Mouse (Mus musculus): ENCODE measurements around the gene Dct. TPM values are rescaled to one million over a fixed set of nuclear protein-coding genes. Genes with fewer than 3 reads are reported as not detected.

Gene Dct
- polyA plus RNA-seq (2015; fragmentation: Nextera tagmentation; extraction: Ambion mirVana) = 0.57 and 0.70 TPM in 2 replicates

DNA sequence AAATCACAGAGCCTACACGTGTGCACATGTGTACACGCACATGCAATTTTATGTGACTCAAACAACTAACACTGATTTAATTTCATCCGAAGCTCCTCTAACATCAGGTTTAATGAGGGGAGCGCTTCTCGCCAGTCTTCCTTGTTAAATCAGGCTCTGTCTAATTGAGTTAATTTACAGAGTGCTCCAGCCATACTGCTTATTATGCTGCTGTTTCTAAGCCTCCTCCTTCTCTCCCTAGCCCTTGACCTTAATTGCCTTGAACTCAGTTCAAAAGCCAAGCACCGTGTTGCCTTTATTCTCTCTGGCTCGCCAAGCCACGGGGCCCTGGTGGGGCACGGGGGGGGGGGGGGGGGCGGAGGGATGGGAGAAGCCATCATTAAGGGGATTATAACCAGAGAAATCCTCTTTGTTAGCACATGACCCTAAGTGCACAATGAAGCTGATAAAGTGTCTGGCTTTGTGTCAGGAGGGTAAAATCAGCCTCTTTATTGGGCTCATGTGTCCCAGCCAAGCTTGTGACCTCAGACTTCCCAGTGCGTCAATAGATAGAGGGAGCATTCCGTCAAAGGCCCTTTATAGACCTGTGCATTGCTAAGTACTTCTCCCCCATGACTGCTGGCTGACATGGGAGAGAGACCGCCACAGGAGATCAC is at the start of gene Dct:
Gene Dct, minus strand, starts transcription at position 270 of the 656 bp plus-strand sequence.
- H3K9ac ChIP-seq (ENCODE audit: low read depth, low read length) = no peak within 1 kb of the TSS
- peak; percentile 64 for ATAC-seq
- no peaks in the 10 kb centered on the region for H3K9me3 ChIP-seq (ENCODE audit: control insufficient read depth, low read length)
- no peaks in the 10 kb centered on the region for H3K36me3 ChIP-seq (ENCODE audit: control insufficient read depth, insufficient read depth, low read length)
- peaks cover 2% of the 10 kb centered on the region; the same call in 1 of the 2 replicates for H3K4me1 ChIP-seq (ENCODE audit: control insufficient read depth, insufficient read depth, low read depth, low read length)
- H3K4me3 ChIP-seq (ENCODE audit: low read length) = no peak within 1 kb of the TSS
- 22% methylated on average over 12 of the region's 13 CpGs for WGBS
- no peaks in the 10 kb centered on the region; the same call in 1 of the 2 replicates for H3K27me3 ChIP-seq (replicated peaks; ENCODE audit: control insufficient read depth, insufficient read depth, low read length)
- H3K4me2 ChIP-seq (ENCODE audit: low read length) = no peak within 1 kb of the TSS
- no peak within 1 kb of the TSS for H3K27ac ChIP-seq (ENCODE audit: low read depth, low read length)

DNA sequence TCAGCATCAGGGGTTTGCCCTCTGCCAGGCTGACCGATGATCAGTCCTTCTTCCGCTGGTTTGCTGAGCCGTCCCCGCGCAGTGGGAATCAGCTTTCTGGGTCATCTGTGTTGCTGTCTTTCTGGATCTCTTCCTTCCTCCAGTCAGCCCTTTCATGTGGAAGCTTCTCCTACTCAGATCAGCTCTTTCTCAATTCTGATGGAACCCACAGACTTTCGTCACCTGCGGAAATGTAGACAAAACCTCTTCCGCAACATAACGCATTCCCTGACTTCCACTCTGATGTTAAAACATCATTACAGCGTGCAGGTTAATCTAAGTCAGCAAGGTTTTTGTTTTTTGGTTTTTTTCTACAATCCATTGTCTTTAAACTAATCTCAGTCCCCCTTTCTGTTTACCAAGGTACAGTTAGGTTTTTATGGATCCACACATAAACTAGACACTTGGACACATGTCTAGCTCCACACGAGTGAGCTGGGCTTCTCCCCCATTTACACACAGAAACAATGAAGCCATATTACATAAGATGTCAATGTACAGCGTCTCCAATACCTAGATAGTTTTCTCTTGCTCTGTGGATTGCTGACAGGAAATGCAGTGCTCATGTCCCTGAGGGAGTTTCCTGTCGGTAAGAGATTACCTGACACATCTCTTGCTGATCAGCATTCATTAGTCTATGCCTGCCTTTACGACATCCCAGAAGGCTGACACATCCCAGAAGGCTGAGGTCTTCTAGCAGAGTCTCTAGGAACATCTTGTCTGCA is 49.4 kb upstream of the Dct start:
- Histone ChIP-seq H3K36me3 (ENCODE audit: control insufficient read depth, insufficient read depth, low read length) (no peaks in the 10 kb centered on the region), H3K9me3 (ENCODE audit: control insufficient read depth, low read length) (peaks cover 6% of the 10 kb centered on the region; the same call in 1 of the 2 replicates), H3K4me3 (ENCODE audit: low read length) (no peak overlapping the region), H3K4me2 (ENCODE audit: low read length) (no peak overlapping the region), H3K27me3 (replicated peaks; ENCODE audit: control insufficient read depth, insufficient read depth, low read length) (no peaks in the 10 kb centered on the region), H3K9ac (ENCODE audit: low read depth, low read length) (no peak overlapping the region), H3K4me1 (ENCODE audit: control insufficient read depth, insufficient read depth, low read depth, low read length) (no peaks in the 10 kb centered on the region), H3K27ac (ENCODE audit: low read depth, low read length) (no peak overlapping the region)
- 78% methylated on average over 14 of the region's 14 CpGs for WGBS
- ATAC-seq = no peak

DNA sequence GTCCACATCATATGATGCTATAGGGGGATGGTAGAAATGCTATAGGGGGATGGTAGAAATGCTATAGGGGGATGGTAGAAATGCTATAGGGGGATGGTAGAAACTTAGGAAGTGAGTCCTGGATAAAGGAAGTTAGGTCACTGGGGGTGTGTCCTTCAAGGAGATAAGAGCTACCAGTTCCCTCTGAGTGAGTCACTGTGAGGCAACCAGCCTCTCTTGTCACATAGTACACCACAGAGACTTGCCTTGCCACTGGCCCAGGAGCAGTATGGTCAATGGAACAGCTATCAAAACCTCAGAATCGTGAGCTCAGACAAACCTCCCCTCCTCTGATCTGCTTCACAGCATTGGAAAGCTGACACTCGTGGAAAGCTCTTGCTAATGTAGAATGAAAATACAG is 46.2 kb upstream of the Dct start:
- no peak overlapping the region for H3K27ac ChIP-seq (ENCODE audit: low read depth, low read length)
- H3K36me3 ChIP-seq (ENCODE audit: control insufficient read depth, insufficient read depth, low read length) = no peaks in the 10 kb centered on the region
- 79% methylated on average over 2 of the region's 2 CpGs for WGBS
- no peak for ATAC-seq
- H3K27me3 ChIP-seq (replicated peaks; ENCODE audit: control insufficient read depth, insufficient read depth, low read length) = no peaks in the 10 kb centered on the region
- no peaks in the 10 kb centered on the region for H3K4me1 ChIP-seq (ENCODE audit: control insufficient read depth, insufficient read depth, low read depth, low read length)
- no peak overlapping the region for H3K4me3 ChIP-seq (ENCODE audit: low read length)
- no peak overlapping the region for H3K4me2 ChIP-seq (ENCODE audit: low read length)
- H3K9me3 ChIP-seq (ENCODE audit: control insufficient read depth, low read length) = no peaks in the 10 kb centered on the region
- H3K9ac ChIP-seq (ENCODE audit: low read depth, low read length) = no peak overlapping the region

DNA sequence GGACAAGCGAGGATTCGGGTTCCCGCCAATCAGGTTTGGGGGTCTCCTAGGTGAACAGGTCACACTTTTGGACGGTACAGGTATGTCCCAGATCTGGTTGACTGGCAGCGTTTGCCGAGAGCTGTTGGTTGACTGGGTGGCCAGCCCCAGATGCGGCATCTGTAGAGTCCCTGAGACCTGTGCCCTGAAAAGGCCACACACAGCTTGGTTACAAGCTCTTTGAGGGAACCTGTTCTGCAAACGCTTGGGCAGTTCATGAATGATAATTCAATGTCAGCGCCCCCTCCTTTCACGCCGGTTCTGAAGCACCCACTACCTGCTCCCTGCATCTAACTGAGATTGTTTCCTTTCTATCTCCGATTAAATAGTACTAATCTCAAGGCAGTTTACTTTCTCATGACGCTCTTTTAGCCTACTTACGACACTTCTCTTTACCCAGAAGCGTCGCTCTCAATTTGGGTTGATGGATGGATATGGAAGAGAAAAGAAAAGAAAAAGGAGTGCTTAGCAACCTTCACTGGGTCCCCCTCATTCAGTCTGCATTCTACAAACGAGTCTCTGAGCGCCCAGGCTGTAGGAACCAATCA is 37.9 kb upstream of the Dct start:
- Histone ChIP-seq H3K27ac (ENCODE audit: low read depth, low read length) (peak overlapping the region; percentile 67), H3K27me3 (replicated peaks; ENCODE audit: control insufficient read depth, insufficient read depth, low read length) (no peaks in the 10 kb centered on the region), H3K36me3 (ENCODE audit: control insufficient read depth, insufficient read depth, low read length) (no peaks in the 10 kb centered on the region), H3K4me2 (ENCODE audit: low read length) (peak overlapping the region; percentile 76), H3K4me1 (ENCODE audit: control insufficient read depth, insufficient read depth, low read depth, low read length) (peaks cover 7% of the 10 kb centered on the region; the same call in 1 of the 2 replicates), H3K9ac (ENCODE audit: low read depth, low read length) (peak overlapping the region; percentile 70), H3K9me3 (ENCODE audit: control insufficient read depth, low read length) (no peaks in the 10 kb centered on the region), H3K4me3 (ENCODE audit: low read length) (peak overlapping the region; percentile 64)
- peak; percentile 53 for ATAC-seq
- under 1% methylated on average over 18 of the region's 18 CpGs for WGBS

DNA sequence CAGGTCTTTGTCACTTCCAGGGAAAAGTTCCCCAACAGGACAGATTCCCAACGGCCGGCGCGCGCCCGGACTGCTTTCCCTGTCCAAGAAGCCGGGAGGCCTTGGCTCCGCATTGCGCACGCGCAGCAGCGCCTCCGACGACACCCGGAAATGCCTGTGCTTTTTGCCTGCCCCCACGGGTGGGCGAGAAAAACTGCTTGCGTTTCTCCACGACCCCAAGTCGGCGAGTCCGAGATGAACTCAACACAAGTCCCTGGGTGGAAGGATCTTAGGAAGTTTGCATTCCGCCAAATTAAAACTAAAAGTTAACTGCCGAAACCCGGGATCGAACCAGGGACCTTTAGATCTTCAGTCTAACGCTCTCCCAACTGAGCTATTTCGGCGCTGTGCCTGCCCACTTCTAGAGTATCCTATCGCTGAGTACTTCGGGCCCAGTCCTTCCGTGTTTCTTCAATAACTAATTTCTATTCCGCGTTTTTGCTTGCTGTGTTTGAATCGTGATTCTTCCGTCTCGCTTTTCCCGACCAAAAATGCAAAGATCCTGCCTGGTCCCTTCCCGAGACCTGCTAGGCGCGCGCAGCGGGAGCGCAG is 37.3 kb upstream of the Dct start:
- Histone ChIP-seq H3K4me2 (ENCODE audit: low read length) (peak overlapping the region; percentile 76), H3K36me3 (ENCODE audit: control insufficient read depth, insufficient read depth, low read length) (no peaks in the 10 kb centered on the region), H3K9me3 (ENCODE audit: control insufficient read depth, low read length) (no peaks in the 10 kb centered on the region), H3K4me1 (ENCODE audit: control insufficient read depth, insufficient read depth, low read depth, low read length) (peaks cover 7% of the 10 kb centered on the region; the same call in 1 of the 2 replicates), H3K4me3 (ENCODE audit: low read length) (peak overlapping the region; percentile 64), H3K27me3 (replicated peaks; ENCODE audit: control insufficient read depth, insufficient read depth, low read length) (no peaks in the 10 kb centered on the region), H3K27ac (ENCODE audit: low read depth, low read length) (peak overlapping the region; percentile 67), H3K9ac (ENCODE audit: low read depth, low read length) (peak overlapping the region; percentile 70)
- under 1% methylated on average over 44 of the region's 44 CpGs for WGBS
- ATAC-seq = peak; percentile 86

DNA sequence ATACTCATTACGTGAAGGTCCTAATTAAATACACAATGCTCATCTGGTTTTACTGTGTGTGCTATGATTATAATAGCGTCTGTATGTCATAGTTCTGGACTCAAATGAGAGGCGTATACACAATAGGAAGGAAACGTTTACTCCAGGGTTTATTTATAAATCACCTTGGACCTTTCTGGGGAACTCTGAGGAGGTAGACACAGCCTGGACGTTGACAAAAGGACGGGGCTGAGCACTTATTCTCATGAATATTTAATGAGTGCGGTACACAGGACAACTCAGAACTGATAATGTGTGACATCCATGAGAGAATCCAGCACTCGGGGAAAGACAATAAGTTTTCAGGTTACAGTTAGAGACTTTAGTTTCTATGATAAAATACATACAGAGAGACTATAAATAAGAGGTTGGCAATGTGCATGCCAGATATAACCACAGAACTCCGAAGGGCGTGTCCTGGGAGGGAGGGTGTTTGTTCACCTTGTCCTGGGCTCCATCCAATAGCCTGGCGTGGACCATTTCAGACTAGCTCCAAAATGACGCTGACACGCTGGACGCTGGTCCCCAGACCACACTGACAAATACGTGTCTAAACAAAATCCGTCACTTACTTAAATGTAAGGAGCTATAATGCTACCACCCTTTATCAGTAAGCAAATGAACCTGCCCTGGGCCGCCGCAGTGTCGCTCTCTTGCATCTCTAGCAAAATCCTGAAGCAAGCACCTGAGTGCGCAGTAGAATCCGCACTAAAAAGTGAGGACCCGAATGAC is 36.6 kb upstream of the Dct start:
- Histone ChIP-seq H3K27me3 (replicated peaks; ENCODE audit: control insufficient read depth, insufficient read depth, low read length) (no peaks in the 10 kb centered on the region), H3K4me3 (ENCODE audit: low read length) (peak overlapping the region; percentile 64), H3K4me2 (ENCODE audit: low read length) (peak overlapping the region; percentile 76), H3K36me3 (ENCODE audit: control insufficient read depth, insufficient read depth, low read length) (no peaks in the 10 kb centered on the region), H3K9ac (ENCODE audit: low read depth, low read length) (peak overlapping the region; percentile 52), H3K27ac (ENCODE audit: low read depth, low read length) (peak overlapping the region; percentile 35), H3K9me3 (ENCODE audit: control insufficient read depth, low read length) (no peaks in the 10 kb centered on the region), H3K4me1 (ENCODE audit: control insufficient read depth, insufficient read depth, low read depth, low read length) (peaks cover 7% of the 10 kb centered on the region; the same call in 1 of the 2 replicates)
- whole genome bisulfite sequencing = 4% methylated on average over 22 of the region's 22 CpGs
- ATAC-seq = peak; percentile 50

DNA sequence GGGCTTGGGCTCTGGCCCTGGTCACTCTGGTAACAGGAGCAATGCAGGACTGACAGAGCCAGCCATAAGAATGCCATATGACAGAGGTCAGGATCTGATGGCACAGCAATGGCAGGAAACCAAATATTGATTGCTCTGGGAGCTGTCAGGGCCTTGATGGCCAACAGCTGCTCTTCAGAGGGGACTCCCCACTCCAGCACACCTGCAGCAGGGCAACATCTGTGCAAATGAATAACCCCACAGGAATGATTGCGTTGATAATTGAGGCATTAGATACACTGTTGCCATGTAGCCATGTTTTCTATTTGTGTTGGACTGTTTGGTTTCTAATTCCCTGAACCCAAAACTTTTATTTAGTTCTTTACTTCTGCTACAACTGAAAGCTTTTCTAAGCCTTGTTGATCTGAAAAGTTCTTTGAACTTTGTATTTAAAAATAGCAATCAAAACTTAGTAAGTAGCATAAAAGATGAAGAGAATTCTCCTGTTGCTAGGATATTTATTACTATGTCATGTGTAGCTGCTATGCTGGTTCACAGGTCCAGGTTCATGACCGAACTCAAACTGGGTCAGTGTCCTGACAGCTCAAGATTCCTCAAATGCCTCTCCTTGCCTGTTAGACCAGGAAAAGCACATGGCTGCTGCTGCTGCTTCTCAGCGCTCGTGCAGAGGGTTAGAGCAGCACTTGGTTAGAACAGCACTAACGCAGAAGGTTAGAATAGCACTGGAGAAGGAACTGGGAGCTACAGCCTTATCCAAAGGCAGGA is 34.4 kb upstream of the Dct start:
- H3K27ac ChIP-seq (ENCODE audit: low read depth, low read length) = no peak overlapping the region

DNA sequence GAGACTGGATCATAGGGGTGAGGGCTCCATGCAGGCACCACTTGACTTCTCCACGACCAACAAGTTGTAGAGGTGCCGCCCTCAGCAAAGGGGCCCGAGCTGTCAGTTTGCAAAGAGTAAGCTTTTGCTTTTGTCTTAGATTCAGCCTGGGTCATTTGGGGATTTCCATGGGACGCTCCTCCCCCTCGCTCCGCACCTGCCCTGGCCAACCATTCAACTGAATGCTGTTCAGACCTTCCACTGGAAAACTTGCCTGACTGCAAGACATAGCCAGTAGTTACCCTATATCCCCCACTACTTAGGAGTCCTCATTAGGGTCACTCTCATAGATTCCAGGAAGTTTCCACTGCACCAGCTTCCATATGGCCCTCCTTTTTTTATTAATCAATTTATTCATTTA is 31.8 kb upstream of the Dct start:
- Histone ChIP-seq H3K4me2 (ENCODE audit: low read length) (no peak overlapping the region), H3K9me3 (ENCODE audit: control insufficient read depth, low read length) (no peaks in the 10 kb centered on the region), H3K27me3 (replicated peaks; ENCODE audit: control insufficient read depth, insufficient read depth, low read length) (no peaks in the 10 kb centered on the region), H3K4me3 (ENCODE audit: low read length) (no peak overlapping the region), H3K27ac (ENCODE audit: low read depth, low read length) (no peak overlapping the region), H3K36me3 (ENCODE audit: control insufficient read depth, insufficient read depth, low read length) (no peaks in the 10 kb centered on the region), H3K4me1 (ENCODE audit: control insufficient read depth, insufficient read depth, low read depth, low read length) (no peaks in the 10 kb centered on the region), H3K9ac (ENCODE audit: low read depth, low read length) (no peak overlapping the region)
- ATAC-seq = no peak
- 89% methylated on average over 6 of the region's 6 CpGs for WGBS

More for the DNA sequence above, 34.4 kb upstream of the Dct start:
- no peaks in the 10 kb centered on the region for H3K36me3 ChIP-seq (ENCODE audit: control insufficient read depth, insufficient read depth, low read length)
- WGBS = 40% methylated on average over 5 of the region's 5 CpGs
- H3K4me1 ChIP-seq (ENCODE audit: control insufficient read depth, insufficient read depth, low read depth, low read length) = peaks cover 7% of the 10 kb centered on the region; the same call in 1 of the 2 replicates
- ATAC-seq = no peak
- H3K9ac ChIP-seq (ENCODE audit: low read depth, low read length) = no peak overlapping the region
- no peak overlapping the region for H3K4me2 ChIP-seq (ENCODE audit: low read length)
- no peaks in the 10 kb centered on the region for H3K27me3 ChIP-seq (replicated peaks; ENCODE audit: control insufficient read depth, insufficient read depth, low read length)
- H3K9me3 ChIP-seq (ENCODE audit: control insufficient read depth, low read length) = no peaks in the 10 kb centered on the region
- H3K4me3 ChIP-seq (ENCODE audit: low read length) = no peak overlapping the region

Measured in hindbrain, embryonic 16.5 days (tissue).